Mouse (Mus musculus) myocyte (in vitro differentiated cells): ENCODE measurements around the gene St3gal3. TPM values are rescaled to one million over a fixed set of nuclear protein-coding genes. Genes with fewer than 3 reads are reported as not detected.
A peak's percentile ranks its signal among the peaks of the same experiment; 100 is the strongest.

Experiments
- H3K27me3 ChIP-seq: one replicate; pipeline ENCODE4 v1.6.1; 2011; ENCODE audit not compliant: control insufficient read depth, insufficient read depth, insufficient read length
- H3K36me3 ChIP-seq: one replicate; pipeline ENCODE4 v1.6.1; 2011; ENCODE audit not compliant: control insufficient read depth, insufficient read depth
- H3K4me2 ChIP-seq: one replicate; pipeline ENCODE4 v1.6.1; 2011; ENCODE audit warnings: low read depth, control low read depth
- H3K4me3 ChIP-seq: one replicate; pipeline ENCODE4 v1.5.1; 2011; ENCODE audit warnings: mild to moderate bottlenecking, control low read depth, moderate library complexity
- H3K79me2 ChIP-seq: one replicate; pipeline ENCODE4 v1.6.1; 2011; ENCODE audit not compliant: control insufficient read depth, insufficient read depth
- H3ac ChIP-seq: one replicate; pipeline ENCODE4 v1.6.1; 2011; ENCODE audit not compliant: control insufficient read depth, insufficient read length
- CEBPB ChIP-seq: IDR thresholded peaks from 2 replicates; pipeline ENCODE4 v1.6.1; 2011; ENCODE audit warnings: mild to moderate bottlenecking, moderate library complexity; ENCODE audit not compliant: poor library complexity, insufficient read depth, severe bottlenecking
- E2F4 ChIP-seq: IDR thresholded peaks from one replicate; pipeline ENCODE4 v1.6.1; 2011; ENCODE audit warnings: mild to moderate bottlenecking, control low read depth, moderate library complexity; ENCODE audit not compliant: insufficient read depth
- MAX ChIP-seq: IDR thresholded peaks from one replicate; pipeline ENCODE4 v1.6.1; 2011; ENCODE audit warnings: low read depth, mild to moderate bottlenecking, control low read depth
- MYOD1 ChIP-seq, 3 experiments: IDR thresholded peaks; one replicate each; pipeline ENCODE4 v1.6.1; 2011; ENCODE audit warnings: control low read depth in 2 of 3, low read depth in 2 of 3, mild to moderate bottlenecking in 2 of 3, moderate library complexity in 1 of 3; ENCODE audit not compliant: insufficient read length in 2 of 3, control insufficient read depth in 1 of 3
- MYOG ChIP-seq, 3 experiments: IDR thresholded peaks; one replicate each; pipeline ENCODE4 v1.6.1; 2011; ENCODE audit warnings: control low read depth in 2 of 3, low read depth in 2 of 3, mild to moderate bottlenecking in 2 of 3; ENCODE audit not compliant: insufficient read length in 2 of 3, control insufficient read depth in 1 of 3, insufficient read depth in 1 of 3
- POLR2A ChIP-seq: IDR thresholded peaks from one replicate; pipeline ENCODE4 v1.6.1; 2011; ENCODE audit warnings: low read depth, mild to moderate bottlenecking, control low read depth, moderate library complexity; ENCODE audit not compliant: insufficient read length
- POLR2AphosphoS2 ChIP-seq: IDR thresholded peaks from one replicate; pipeline ENCODE4 v1.6.1; 2011; ENCODE audit warnings: low read depth, control low read depth; ENCODE audit not compliant: insufficient read length
- REST ChIP-seq: IDR thresholded peaks from one replicate; pipeline ENCODE4 v1.6.1; 2011; ENCODE audit warnings: mild to moderate bottlenecking, control low read depth, moderate library complexity; ENCODE audit not compliant: insufficient read depth, insufficient read length
- SRF ChIP-seq: IDR thresholded peaks from one replicate; pipeline ENCODE4 v1.6.1; 2011; ENCODE audit warnings: low read depth; ENCODE audit not compliant: control insufficient read depth, insufficient read length
- TCF12 ChIP-seq: IDR thresholded peaks from one replicate; pipeline ENCODE4 v1.6.1; 2011; ENCODE audit warnings: mild to moderate bottlenecking, control low read depth; ENCODE audit not compliant: poor library complexity, insufficient read depth, severe bottlenecking
- TCF3 ChIP-seq: IDR thresholded peaks from one replicate; pipeline ENCODE4 v1.6.1; 2011; ENCODE audit warnings: low read depth, control low read depth; ENCODE audit not compliant: insufficient read length
- USF1 ChIP-seq: IDR thresholded peaks from one replicate; pipeline ENCODE4 v1.6.1; 2011; ENCODE audit warnings: low read depth, mild to moderate bottlenecking, control low read depth, moderate library complexity
- polyA plus RNA-seq: library from polyadenylated mRNA; unstranded; fragments of >200 nt; fragmentation: generic; extraction: Trizol; gene quantifications from one replicate; pipeline ENCODE4 v1.2.1, GENCODE M21; 2012; ENCODE audit warnings: missing spikeins

St3gal3 gene
- polyA plus RNA-seq, 1 experiment: 45.1 TPM

- TF ChIP-seq MAX (no peak), POLR2AphosphoS2 (no peak), MYOD1 (IDR thresholded peaks at IDR 0.05; ENCODE audit: control insufficient read depth in 1 of 3, insufficient read length in 2 of 3, low read depth in 2 of 3) (peak in 2 of 3 experiments; percentile 4 to 21), CEBPB (no peak), POLR2A (no peak)
- peak overlapping the region; percentile 36 for H3K4me2 ChIP-seq
- no peaks in the 10 kb centered on the region for H3K36me3 ChIP-seq
- no peaks in the 10 kb centered on the region for H3K27me3 ChIP-seq
- no peak overlapping the region for H3K4me3 ChIP-seq
- no peaks in the 10 kb centered on the region for H3K79me2 ChIP-seq
- no peak overlapping the region for H3ac ChIP-seq
These were observed 85.0 kb downstream of the St3gal3 start for GRCm38 (mm10) chr4:118049606-118050302.

DNA sequence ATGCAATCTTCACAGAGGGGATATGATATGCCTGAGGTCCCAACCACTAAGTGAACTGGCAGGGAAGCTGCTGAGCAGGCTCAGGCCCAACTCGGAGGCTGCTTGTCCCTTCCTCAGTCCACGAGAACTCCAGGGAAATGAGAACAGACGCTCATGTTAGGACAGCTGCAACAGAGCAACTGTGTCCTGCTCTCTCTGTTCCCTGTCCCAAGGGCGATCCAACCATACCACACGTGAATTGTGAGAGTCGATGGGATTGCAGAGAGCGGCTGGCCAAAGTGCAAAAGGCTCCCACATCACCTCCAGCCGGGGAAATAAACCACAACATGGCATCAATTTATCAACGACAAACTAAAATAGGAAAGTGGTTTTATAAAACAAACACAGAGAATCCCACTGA, 90.2 kb downstream of the St3gal3 start:
- Histone ChIP-seq H3K27me3 (no peaks in the 10 kb centered on the region), H3K36me3 (no peaks in the 10 kb centered on the region), H3K4me2 (peak overlapping the region; percentile 38), H3ac (no peak overlapping the region), H3K4me3 (no peak overlapping the region), H3K79me2 (no peaks in the 10 kb centered on the region)
- TF ChIP-seq MAX: no peak
- TF ChIP-seq E2F4: no peak
- peak; percentile 77 to 97 (median 92) for TF ChIP-seq MYOG (IDR thresholded peaks at IDR 0.05; ENCODE audit: control insufficient read depth in 1 of 3, insufficient read depth in 1 of 3, insufficient read length in 2 of 3, low read depth in 2 of 3)
- no peak for TF ChIP-seq SRF
- TF ChIP-seq MYOD1 (IDR thresholded peaks at IDR 0.05; ENCODE audit: control insufficient read depth in 1 of 3, insufficient read length in 2 of 3, low read depth in 2 of 3): peak; percentile 51 to 95 (median 90)
- TF ChIP-seq POLR2AphosphoS2: no peak
- no peak for TF ChIP-seq CEBPB
- TF ChIP-seq TCF12: peak; percentile 96
- TF ChIP-seq USF1: no peak
- TF ChIP-seq REST: no peak
- TF ChIP-seq POLR2A: no peak
- TF ChIP-seq TCF3: peak; percentile 89

- Histone ChIP-seq H3K79me2 (no peaks in the 10 kb centered on the region), H3K27me3 (no peaks in the 10 kb centered on the region), H3K4me2 (peak overlapping the region; percentile 38), H3ac (no peak overlapping the region), H3K36me3 (no peaks in the 10 kb centered on the region), H3K4me3 (no peak overlapping the region)
- no peak for TF ChIP-seq MYOD1 (IDR thresholded peaks at IDR 0.05; ENCODE audit: control insufficient read depth in 1 of 3, insufficient read length in 2 of 3, low read depth in 2 of 3)
- TF ChIP-seq POLR2A: no peak
- no peak for TF ChIP-seq CEBPB
- no peak for TF ChIP-seq POLR2AphosphoS2
- no peak for TF ChIP-seq USF1
- no peak for TF ChIP-seq MAX
- no peak for TF ChIP-seq E2F4
- no peak for TF ChIP-seq MYOG (IDR thresholded peaks at IDR 0.05; ENCODE audit: control insufficient read depth in 1 of 3, insufficient read depth in 1 of 3, insufficient read length in 2 of 3, low read depth in 2 of 3)
- no peak for TF ChIP-seq TCF3
- TF ChIP-seq TCF12: no peak
- no peak for TF ChIP-seq SRF
- TF ChIP-seq REST: no peak
These were observed 91.2 kb downstream of the St3gal3 start for GRCm38 (mm10) chr4:118043331-118044002.

DNA sequence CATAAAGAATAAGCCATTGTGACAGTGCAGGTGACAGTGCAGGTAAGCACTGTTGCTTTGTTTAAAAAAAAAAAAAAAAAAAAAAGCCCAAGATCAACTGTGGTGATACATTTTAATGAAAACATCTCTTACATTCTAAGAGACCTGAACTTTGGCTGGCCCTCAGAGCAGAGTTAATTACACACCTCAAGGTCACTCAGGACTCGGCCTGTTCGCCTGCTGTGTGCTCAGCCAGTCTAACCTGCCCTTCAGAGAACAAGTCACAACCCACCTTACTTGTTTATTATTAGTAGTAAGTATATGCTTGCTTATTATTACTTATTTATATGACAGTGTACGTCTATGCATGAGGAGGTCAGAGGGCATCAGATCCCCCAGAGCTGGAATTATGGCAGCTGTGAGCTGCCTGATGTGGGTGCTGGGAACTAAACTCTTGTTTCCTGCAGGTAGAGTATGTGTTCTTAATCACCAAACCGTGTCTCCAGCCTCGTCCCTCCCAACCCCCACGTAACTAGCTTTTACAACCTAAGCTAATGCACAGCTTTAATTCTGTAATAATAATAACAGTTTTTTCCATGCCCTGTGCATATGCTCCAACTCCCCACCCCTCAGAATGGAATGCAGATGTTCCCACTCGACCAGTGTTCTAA, 91.9 kb downstream of the St3gal3 start:
- Histone ChIP-seq H3K36me3 (no peaks in the 10 kb centered on the region), H3ac (no peak overlapping the region), H3K4me3 (no peak overlapping the region), H3K79me2 (no peaks in the 10 kb centered on the region), H3K4me2 (no peak overlapping the region), H3K27me3 (no peaks in the 10 kb centered on the region)
- no peak for TF ChIP-seq MAX
- TF ChIP-seq SRF: no peak
- TF ChIP-seq MYOD1 (IDR thresholded peaks at IDR 0.05; ENCODE audit: control insufficient read depth in 1 of 3, insufficient read length in 2 of 3, low read depth in 2 of 3): no peak
- TF ChIP-seq TCF12: no peak
- no peak for TF ChIP-seq CEBPB
- no peak for TF ChIP-seq TCF3
- no peak for TF ChIP-seq POLR2A
- no peak for TF ChIP-seq REST
- TF ChIP-seq USF1: no peak
- TF ChIP-seq E2F4: no peak
- TF ChIP-seq MYOG (IDR thresholded peaks at IDR 0.05; ENCODE audit: control insufficient read depth in 1 of 3, insufficient read depth in 1 of 3, insufficient read length in 2 of 3, low read depth in 2 of 3): no peak
